Mouse (Mus musculus): ENCODE results near the gene Znrf1.

DNA sequence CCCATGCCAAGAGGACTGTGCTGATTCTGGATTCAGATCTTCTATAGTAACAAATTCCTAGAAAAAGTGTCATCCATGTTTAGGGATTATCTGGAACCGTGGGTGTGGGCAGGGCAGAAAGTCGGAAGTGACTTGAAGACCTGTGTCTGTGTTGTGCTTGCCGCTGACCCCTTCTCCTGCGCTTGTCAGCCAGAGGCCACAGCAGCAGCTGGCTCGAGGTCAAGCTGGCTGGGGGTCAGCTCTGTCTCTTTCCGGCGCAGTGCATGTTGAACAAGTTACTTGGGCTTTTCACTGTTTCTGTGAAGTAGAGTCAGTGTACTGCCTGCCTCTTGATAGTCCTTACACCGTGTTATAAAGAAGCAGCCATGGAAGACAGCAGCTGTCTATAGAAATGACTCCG, 71.1 kb downstream of the Znrf1 start:
- TF ChIP-seq CTCF (IDR thresholded peaks at IDR 0.05; ENCODE audit: control insufficient read depth, insufficient read depth, insufficient read length) (no peak), USF1 (IDR thresholded peaks at IDR 0.05; ENCODE audit: low read depth) (no peak), CEBPB (IDR thresholded peaks at IDR 0.05; ENCODE audit: low read depth) (no peak), MAX (IDR thresholded peaks at IDR 0.05) (no peak), MYOG (IDR thresholded peaks at IDR 0.05; ENCODE audit: control insufficient read depth, extremely low read depth, insufficient read length) (no peak), FOSL1 (IDR thresholded peaks at IDR 0.05; ENCODE audit: insufficient read depth, low read length, poor library complexity, severe bottlenecking) (no peak), MYOD1 (IDR thresholded peaks at IDR 0.05; ENCODE audit: control insufficient read depth, insufficient read length, low read depth) (no peak)

All from C2C12 (cell line).